Mouse (Mus musculus) limb, embryonic 14.5 days (tissue): ENCODE results near the gene Pax1. TPM values are rescaled to one million over a fixed set of nuclear protein-coding genes. Genes with fewer than 3 reads are reported as not detected.
A peak's percentile ranks its signal among the peaks of the same experiment; 100 is the strongest.

Experiments used
- ATAC-seq: fragments of 200-750 bp; cut with Nextera tagmentation; 2 replicates; pipeline ENCODE4 v1.8.0; 2017; ENCODE audit warnings: low read depth, moderate number of reproducible peaks, moderate TSS enrichment; ENCODE audit not compliant: low FRiP score
- DNase-seq: peaks from one replicate; pipeline ENCODE4 v3.0.0-alpha.2; 2015; ENCODE audit warnings: low spot score
- H3K27ac ChIP-seq: fragments of 300-500 bp; sonication (generic); replicated peaks from 2 replicates; pipeline ENCODE4 v1.5.1; 2014; ENCODE audit warnings: low read depth, mild to moderate bottlenecking, low read length, moderate library complexity, mixed read lengths
- H3K27me3 ChIP-seq: fragments of 300-500 bp; sonication (generic); 2 replicates; pipeline ENCODE4 v1.6.1; 2014; ENCODE audit warnings: low read length, mixed read lengths; ENCODE audit not compliant: control insufficient read depth, insufficient read depth
- H3K36me3 ChIP-seq: fragments of 300-500 bp; sonication (generic); 2 replicates; pipeline ENCODE4 v1.6.1; 2014; ENCODE audit warnings: mild to moderate bottlenecking, low read length, moderate library complexity, mixed read lengths; ENCODE audit not compliant: control insufficient read depth, insufficient read depth
- H3K4me1 ChIP-seq: fragments of 300-500 bp; sonication (generic); 2 replicates; pipeline ENCODE4 v1.6.1; 2014; ENCODE audit warnings: antibody characterized with exemption, low read length, mixed read lengths; ENCODE audit not compliant: control insufficient read depth, insufficient read depth
- H3K4me2 ChIP-seq: fragments of 300-500 bp; sonication (generic); replicated peaks from 2 replicates; pipeline ENCODE4 v1.6.1; 2014; ENCODE audit warnings: low read depth, mild to moderate bottlenecking, low read length, moderate library complexity; ENCODE audit not compliant: severe bottlenecking
- H3K4me3 ChIP-seq: fragments of 300-500 bp; sonication (generic); replicated peaks from 2 replicates; pipeline ENCODE4 v1.5.1; 2014; ENCODE audit warnings: low read length
- H3K9ac ChIP-seq: fragments of 300-500 bp; sonication (generic); 2 replicates; pipeline ENCODE4 v1.6.1; 2014; ENCODE audit warnings: mild to moderate bottlenecking, low read depth, low read length, moderate library complexity; ENCODE audit not compliant: severe bottlenecking
- H3K9me3 ChIP-seq: fragments of 300-500 bp; sonication (generic); 2 replicates; pipeline ENCODE4 v1.6.1; 2016; ENCODE audit warnings: low read length; ENCODE audit not compliant: control insufficient read depth
- POLR2A ChIP-seq: fragments of 200-500 bp; IDR thresholded peaks from 2 replicates; pipeline ENCODE4 v1.8.0; 2012; ENCODE audit warnings: inconsistent platforms, mild to moderate bottlenecking, moderate library complexity, borderline replicate concordance; ENCODE audit not compliant: insufficient read depth, insufficient read length; ENCODE audit errors: extremely low read depth
- WGBS: fragments of 180-500 bp; shearing (Covaris S2); extraction: QIAGEN DNeasy Blood & Tissue Kit; methylation state at CpG from one replicate; pipeline ENCODE4 v1.1.7; 2014; 5-methylcytosine and 5-hydroxymethylcytosine counted together
- polyA plus RNA-seq, 2 experiments: library from polyadenylated mRNA; depleted of rRNA in 1 of 2; stranded (reverse) in 1 of 2; unstranded in 1 of 2; fragments of >200 nt; fragmentation: Nextera tagmentation in 1 of 2; extraction: Ambion mirVana in 1 of 2; gene quantifications; 2 replicates each; pipeline versions ENCODE4 v1.2.1 to v1.2.3; 2012 to 2014

The Pax1 gene
- polyA plus RNA-seq, 2 experiments, result 4.9 to 9.9 TPM

DNA sequence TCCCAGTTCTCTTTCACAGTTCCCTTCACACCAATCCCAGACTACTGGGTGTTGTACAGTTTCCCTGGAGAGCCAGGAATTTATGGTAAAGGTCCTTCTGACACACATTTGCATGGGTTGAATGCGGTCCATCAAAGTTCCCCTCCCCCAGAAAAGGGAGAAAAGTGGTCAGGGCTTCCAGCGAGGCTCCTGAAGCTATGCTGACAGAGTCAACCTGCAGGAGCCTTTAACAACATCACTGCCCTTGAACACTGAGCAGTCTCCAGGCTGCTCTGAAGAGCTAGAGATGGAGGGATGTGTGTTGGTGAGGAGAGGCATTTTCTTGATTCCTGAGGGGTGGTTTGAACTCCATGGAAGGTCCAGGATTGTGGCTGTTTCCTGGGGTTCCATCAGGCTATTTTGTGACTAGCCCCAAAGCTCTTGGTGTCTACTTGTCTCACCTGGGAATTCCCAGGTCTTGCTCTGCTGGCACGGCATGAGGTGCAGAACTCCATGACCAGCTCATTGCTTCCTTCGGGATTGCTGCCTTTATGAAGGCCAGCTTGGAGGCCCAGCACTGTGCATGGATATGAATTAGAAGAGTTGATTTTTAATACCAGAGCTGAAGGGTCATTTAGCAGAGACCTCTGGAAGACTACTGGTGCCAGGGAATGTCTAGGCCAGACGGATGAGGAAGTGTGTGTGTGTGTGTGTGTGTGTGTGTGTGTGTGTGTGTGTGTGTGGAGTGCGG, 1.8 kb downstream of the Pax1 start:
- 12% methylated on average over 6 of the region's 6 CpGs for WGBS
- H3K36me3 ChIP-seq, result no peaks in the 10 kb centered on the region
- H3K9me3 ChIP-seq, result no peaks in the 10 kb centered on the region
- ATAC-seq (no peak), DNase-seq (no peak)
- H3K27me3 ChIP-seq, result peaks cover 99% of the 10 kb centered on the region
- H3K9ac ChIP-seq, result no peak overlapping the region
- no peak overlapping the region for H3K4me2 ChIP-seq
- no peak overlapping the region for H3K27ac ChIP-seq
- TF ChIP-seq POLR2A, result no peak
- H3K4me3 ChIP-seq, result no peak overlapping the region
- no peaks in the 10 kb centered on the region for H3K4me1 ChIP-seq

DNA sequence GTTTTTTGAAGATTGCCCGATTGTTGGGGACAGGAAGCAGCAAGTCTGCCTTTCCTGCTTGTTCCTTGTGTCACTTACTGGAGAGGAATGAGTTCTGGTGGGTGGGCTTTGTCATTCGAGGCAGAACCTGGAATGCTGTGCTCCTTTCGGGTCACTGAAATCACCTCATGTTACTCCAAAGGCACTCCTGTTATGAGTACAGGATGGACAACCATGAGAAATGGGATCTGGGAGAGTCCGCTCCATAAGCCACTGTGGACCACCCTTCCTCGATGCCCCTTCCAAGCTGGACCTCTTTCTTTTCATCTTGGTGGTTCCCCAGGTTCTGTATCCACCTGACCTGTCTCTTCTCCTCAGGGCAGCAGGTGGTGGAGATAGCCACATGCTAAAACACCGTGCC, 2.5 kb downstream of the Pax1 start:
- DNase-seq, result no peak
- ATAC-seq, result no peak
- Histone ChIP-seq H3K9me3 (no peaks in the 10 kb centered on the region), H3K36me3 (no peaks in the 10 kb centered on the region), H3K4me3 (no peak overlapping the region), H3K27ac (no peak overlapping the region), H3K27me3 (peaks cover 93% of the 10 kb centered on the region), H3K9ac (no peak overlapping the region), H3K4me2 (no peak overlapping the region), H3K4me1 (no peaks in the 10 kb centered on the region)
- no peak for TF ChIP-seq POLR2A
- 10% methylated on average over 6 of the region's 6 CpGs for WGBS

DNA sequence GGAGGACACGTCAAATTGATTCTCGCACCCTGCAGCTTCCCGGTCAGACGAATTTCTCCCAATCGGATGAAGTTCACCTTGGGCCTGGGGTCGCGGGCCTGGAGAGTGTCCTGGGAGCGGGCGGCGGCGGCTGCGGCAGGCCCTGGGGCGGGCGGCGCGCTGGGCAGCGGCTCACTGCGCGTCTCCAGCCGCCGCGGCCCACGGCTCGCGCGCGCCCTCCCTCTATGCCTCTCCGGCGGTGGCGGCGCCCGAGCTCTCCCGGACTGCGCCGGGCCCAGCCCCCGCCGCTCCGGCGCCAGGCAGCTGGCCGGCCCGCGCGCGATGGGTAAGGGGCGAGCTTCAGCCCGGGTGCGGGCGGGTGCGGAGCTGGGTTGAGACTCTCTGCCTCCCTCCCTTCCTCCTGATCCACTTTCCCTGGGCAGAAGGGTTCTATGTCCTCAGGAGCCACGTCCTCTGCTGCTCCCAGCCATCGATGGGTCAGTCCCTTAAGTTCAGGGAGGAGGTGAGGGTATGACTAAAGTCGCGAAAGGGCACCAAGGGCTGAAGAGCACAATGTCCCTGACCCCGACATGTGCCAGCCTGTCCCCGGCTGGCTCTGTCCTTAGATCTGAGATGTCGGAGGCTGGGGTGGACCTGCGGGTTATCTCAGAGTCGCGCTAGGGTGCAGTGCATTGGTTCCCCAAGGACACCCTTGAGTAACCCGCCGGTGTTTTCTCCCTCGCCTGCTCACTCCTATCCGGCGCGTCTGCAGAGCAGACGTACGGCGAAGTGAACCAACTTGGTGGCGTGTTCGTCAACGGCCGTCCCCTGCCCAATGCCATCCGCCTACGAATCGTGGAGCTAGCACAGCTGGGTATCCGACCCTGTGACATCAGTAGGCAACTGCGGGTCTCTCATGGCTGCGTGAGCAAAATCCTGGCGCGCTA, 3.5 kb downstream of the Pax1 start:
- WGBS, result under 1% methylated on average over 46 of the region's 80 CpGs
- Histone ChIP-seq H3K9ac (peak overlapping the region; percentile 36; the same call in 1 of the 2 replicates), H3K27me3 (peaks cover 92% of the 10 kb centered on the region), H3K4me3 (peak overlapping the region; percentile 36), H3K9me3 (no peaks in the 10 kb centered on the region), H3K36me3 (no peaks in the 10 kb centered on the region), H3K4me1 (no peaks in the 10 kb centered on the region), H3K27ac (no peak overlapping the region), H3K4me2 (peak overlapping the region; percentile 51)
- DNase-seq, result no peak
- peak; percentile 58; the same call in 1 of the 2 replicates for ATAC-seq
- TF ChIP-seq POLR2A, result no peak

DNA sequence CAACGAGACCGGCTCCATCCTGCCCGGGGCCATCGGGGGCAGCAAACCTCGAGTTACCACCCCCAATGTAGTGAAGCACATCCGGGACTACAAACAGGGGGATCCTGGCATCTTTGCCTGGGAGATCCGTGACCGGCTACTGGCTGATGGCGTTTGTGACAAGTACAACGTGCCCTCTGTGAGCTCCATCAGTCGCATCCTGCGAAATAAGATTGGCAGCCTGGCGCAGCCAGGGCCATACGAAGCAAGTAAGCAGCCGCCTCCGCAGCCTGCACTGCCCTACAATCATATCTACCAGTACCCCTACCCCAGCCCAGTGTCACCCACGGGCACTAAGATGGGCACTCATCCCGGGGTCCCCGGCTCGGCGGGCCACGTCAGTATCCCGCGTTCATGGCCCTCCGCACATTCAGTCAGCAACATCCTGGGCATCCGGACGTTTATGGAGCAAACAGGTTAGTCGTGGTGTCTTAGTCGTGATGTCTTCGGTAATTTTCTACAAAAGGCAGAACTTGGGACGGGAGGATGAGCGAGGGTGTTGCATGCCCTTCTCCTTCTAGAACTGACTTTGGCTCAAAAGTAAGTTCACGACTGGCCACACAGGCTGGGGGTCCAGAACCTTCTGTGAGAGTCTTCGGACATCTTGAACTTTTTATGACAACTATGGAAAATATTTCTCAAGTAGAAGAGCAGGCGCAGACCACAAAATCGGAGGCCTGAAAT, 4.3 kb downstream of the Pax1 start:
- Histone ChIP-seq H3K36me3 (no peaks in the 10 kb centered on the region), H3K4me2 (peak overlapping the region; percentile 51), H3K9me3 (no peaks in the 10 kb centered on the region), H3K27ac (no peak overlapping the region), H3K4me1 (no peaks in the 10 kb centered on the region), H3K27me3 (peaks cover 92% of the 10 kb centered on the region), H3K9ac (0 out of 2 replicates have a peak overlapping the region, but pooled peaks have one; percentile 36), H3K4me3 (peak overlapping the region; percentile 36)
- ATAC-seq (no peak), DNase-seq (no peak)
- no peak for TF ChIP-seq POLR2A
- WGBS, result 3% methylated on average over 36 of the region's 36 CpGs
